Mouse (Mus musculus) macrophage (primary cell): Measurements from ENCODE around the gene Fras1. TPM values are rescaled to one million over a fixed set of nuclear protein-coding genes. Genes with fewer than 3 reads are reported as not detected.

Experiments
- H3K27ac ChIP-seq: fragments of 350-480 bp; formaldehyde crosslinking; 2 replicates; pipeline ENCODE4 v1.9.0; 2021
- H3K36me3 ChIP-seq: fragments of 350-480 bp; formaldehyde crosslinking; 2 replicates; pipeline ENCODE4 v1.9.0; 2021; ENCODE audit errors: inconsistent target
- H3K4me3 ChIP-seq: fragments of 350-480 bp; formaldehyde crosslinking; 2 replicates; pipeline ENCODE4 v1.9.0; 2021; ENCODE audit errors: inconsistent target
- H3K79me2 ChIP-seq: fragments of 350-480 bp; formaldehyde crosslinking; 2 replicates; pipeline ENCODE4 v1.9.0; 2021; ENCODE audit errors: inconsistent target
- WGBS: methylation state at CpG from one replicate; pipeline ENCODE4 v1.1.7; 2026; ENCODE audit warnings: inconsistent platforms; ENCODE audit not compliant: missing documents; 5-methylcytosine and 5-hydroxymethylcytosine counted together
- polyA plus RNA-seq: library from polyadenylated mRNA; stranded (reverse); fragments of 250-400 nt; gene quantifications from 3 replicates; pipeline ENCODE4 v1.2.4, GENCODE M21; 2018; ENCODE audit warnings: inconsistent platforms

Fras1 gene
- polyA plus RNA-seq, 1 experiment from 2014 or later, result not detected

- Histone ChIP-seq H3K36me3 (no peaks in the 10 kb centered on the region), H3K27ac (no peak overlapping the region), H3K4me3 (no peak overlapping the region), H3K79me2 (no peaks in the 10 kb centered on the region)
- 85% methylated on average over 13 of the region's 13 CpGs for WGBS
These were observed 55.9 kb downstream of the Fras1 start for GRCm38 (mm10) chr5:96429532-96430141.

GRCm38 (mm10) chr5:96437870-96438269, 64.1 kb downstream of the Fras1 start:
- 87% methylated on average over 4 of the region's 4 CpGs for WGBS
- Histone ChIP-seq H3K79me2 (no peaks in the 10 kb centered on the region), H3K36me3 (no peaks in the 10 kb centered on the region), H3K4me3 (no peak overlapping the region), H3K27ac (no peak overlapping the region)

- Histone ChIP-seq H3K4me3 (no peak overlapping the region), H3K79me2 (no peaks in the 10 kb centered on the region), H3K36me3 (no peaks in the 10 kb centered on the region), H3K27ac (no peak overlapping the region)
- WGBS, result 90% methylated on average over 4 of the region's 4 CpGs
These were observed 66.1 kb downstream of the Fras1 start for GRCm38 (mm10) chr5:96439811-96440210.

DNA sequence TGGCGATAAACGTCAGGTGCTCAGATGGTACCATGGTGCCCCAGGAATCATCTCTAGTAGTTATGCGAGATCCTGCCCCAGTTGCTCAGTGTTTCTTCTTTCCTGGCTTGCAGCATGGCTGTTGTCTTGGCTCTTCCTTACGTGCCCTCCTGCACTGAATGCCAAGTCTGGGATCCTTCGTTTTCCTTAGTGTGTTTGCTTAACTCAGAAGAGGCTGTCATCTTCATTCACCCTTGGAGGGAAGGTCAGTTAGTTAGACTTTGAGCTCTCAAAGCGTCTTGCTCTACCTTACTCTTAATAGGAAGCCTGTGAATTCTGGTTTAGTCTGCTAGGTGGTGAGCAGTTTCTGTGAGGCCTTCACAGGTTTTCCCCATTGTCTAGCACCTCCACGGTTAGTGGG, 73.7 kb downstream of the Fras1 start:
- H3K36me3 ChIP-seq, result no peaks in the 10 kb centered on the region
- no peak overlapping the region for H3K4me3 ChIP-seq
- no peak overlapping the region for H3K27ac ChIP-seq
- H3K79me2 ChIP-seq, result no peaks in the 10 kb centered on the region
- 93% methylated on average over 7 of the region's 7 CpGs for WGBS

GRCm38 (mm10) chr5:96452027-96452426, 78.3 kb downstream of the Fras1 start:
- 86% methylated on average over 1 of the region's 1 CpGs for WGBS
- H3K4me3 ChIP-seq, result no peak overlapping the region
- no peaks in the 10 kb centered on the region for H3K79me2 ChIP-seq
- no peak overlapping the region for H3K27ac ChIP-seq
- no peaks in the 10 kb centered on the region for H3K36me3 ChIP-seq

DNA sequence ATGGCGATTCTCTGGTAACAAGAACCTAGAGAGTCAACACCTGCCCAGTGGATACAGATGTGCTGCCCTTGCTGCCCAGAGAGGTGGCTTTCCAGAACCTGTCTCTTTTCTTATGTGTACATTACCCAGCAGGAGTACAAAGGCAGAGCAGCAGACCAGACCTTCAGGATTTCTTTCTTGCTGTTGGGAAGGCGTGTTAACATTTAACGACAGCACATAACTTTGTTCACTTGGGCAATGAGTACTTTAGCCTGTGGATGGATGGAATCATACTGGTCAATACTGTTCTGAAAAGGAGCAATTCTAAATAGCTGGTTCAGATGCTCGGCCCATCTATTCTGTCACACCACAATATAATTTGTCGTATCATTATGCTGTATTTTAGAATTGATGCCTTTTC, 79.6 kb downstream of the Fras1 start:
- WGBS, result 93% methylated on average over 5 of the region's 5 CpGs
- H3K27ac ChIP-seq, result no peak overlapping the region
- no peaks in the 10 kb centered on the region for H3K36me3 ChIP-seq
- no peaks in the 10 kb centered on the region for H3K79me2 ChIP-seq
- H3K4me3 ChIP-seq, result no peak overlapping the region

GRCm38 (mm10) chr5:96454422-96454821, 80.7 kb downstream of the Fras1 start:
- Histone ChIP-seq H3K4me3 (no peak overlapping the region), H3K27ac (no peak overlapping the region), H3K36me3 (no peaks in the 10 kb centered on the region), H3K79me2 (no peaks in the 10 kb centered on the region)
- WGBS, result 85% methylated on average over 3 of the region's 3 CpGs

- 89% methylated on average over 2 of the region's 2 CpGs for WGBS
These were observed 81.5 kb downstream of the Fras1 start for GRCm38 (mm10) chr5:96455241-96455640.

DNA sequence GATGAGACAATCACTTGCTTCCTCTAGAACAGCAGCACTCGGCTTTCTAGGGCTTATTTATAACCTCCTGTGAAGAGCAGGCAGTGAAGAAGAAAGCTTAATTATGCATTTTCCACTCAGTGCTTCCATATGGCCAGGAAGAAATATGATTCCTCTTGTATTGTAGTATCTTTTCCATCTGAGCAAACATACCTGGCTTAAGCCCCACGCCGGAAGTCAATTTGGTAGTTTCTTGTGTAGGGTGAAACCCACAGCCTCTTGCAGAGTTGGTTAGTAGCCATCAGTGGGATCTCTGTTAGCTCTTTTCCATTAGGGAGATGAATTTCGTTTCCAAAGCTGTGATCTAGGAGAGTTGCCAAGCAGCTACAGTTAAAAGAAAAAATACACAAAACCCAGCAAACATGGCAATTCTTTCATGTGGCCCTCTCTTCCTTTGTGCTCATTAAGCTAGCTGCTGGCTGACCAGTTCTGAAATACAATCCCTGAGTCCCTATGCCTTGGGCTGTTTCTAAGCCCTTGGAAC, 83.7 kb downstream of the Fras1 start:
- Histone ChIP-seq H3K79me2 (no peaks in the 10 kb centered on the region), H3K4me3 (no peak overlapping the region), H3K27ac (no peak overlapping the region), H3K36me3 (no peaks in the 10 kb centered on the region)
- WGBS, result 67% methylated on average over 4 of the region's 4 CpGs

More at GRCm38 (mm10) chr5:96455241-96455640, 81.5 kb downstream of the Fras1 start:
- H3K4me3 ChIP-seq, result no peak overlapping the region
- no peaks in the 10 kb centered on the region for H3K79me2 ChIP-seq
- H3K36me3 ChIP-seq, result no peaks in the 10 kb centered on the region
- no peak overlapping the region for H3K27ac ChIP-seq

- no peaks in the 10 kb centered on the region for H3K79me2 ChIP-seq
- no peak overlapping the region for H3K27ac ChIP-seq
- 71% methylated on average over 4 of the region's 4 CpGs for WGBS
- no peak overlapping the region for H3K4me3 ChIP-seq
- no peaks in the 10 kb centered on the region for H3K36me3 ChIP-seq
These were observed 85.8 kb downstream of the Fras1 start for GRCm38 (mm10) chr5:96459605-96460004.

DNA sequence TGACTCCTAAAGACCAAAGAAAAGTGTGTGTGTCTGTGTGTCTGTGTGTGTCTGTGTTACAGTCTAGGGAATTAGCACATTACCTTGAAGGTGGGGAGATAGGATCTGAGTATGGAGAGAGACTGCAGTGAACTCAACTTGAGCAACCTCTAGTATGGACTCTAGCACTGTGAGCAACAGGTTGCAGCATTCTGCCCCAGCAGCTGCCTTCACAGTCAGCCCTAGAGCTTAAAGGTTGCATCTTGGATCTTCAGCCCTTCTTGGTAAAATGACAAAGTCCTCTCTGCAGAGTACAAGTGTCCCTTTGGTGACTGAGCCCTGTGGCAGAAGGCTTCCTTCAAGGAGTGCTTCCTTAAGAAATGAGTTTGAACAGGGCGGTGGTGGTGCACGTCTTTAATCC, 88.4 kb downstream of the Fras1 start:
- no peak overlapping the region for H3K4me3 ChIP-seq
- H3K79me2 ChIP-seq, result no peaks in the 10 kb centered on the region
- H3K27ac ChIP-seq, result no peak overlapping the region
- no peaks in the 10 kb centered on the region for H3K36me3 ChIP-seq
- 89% methylated on average over 2 of the region's 2 CpGs for WGBS

- H3K79me2 ChIP-seq, result no peaks in the 10 kb centered on the region
- H3K4me3 ChIP-seq, result no peak overlapping the region
- WGBS, result 76% methylated on average over 7 of the region's 7 CpGs
- H3K36me3 ChIP-seq, result no peaks in the 10 kb centered on the region
- no peak overlapping the region for H3K27ac ChIP-seq
These were observed 92.7 kb downstream of the Fras1 start for GRCm38 (mm10) chr5:96466461-96466860.

DNA sequence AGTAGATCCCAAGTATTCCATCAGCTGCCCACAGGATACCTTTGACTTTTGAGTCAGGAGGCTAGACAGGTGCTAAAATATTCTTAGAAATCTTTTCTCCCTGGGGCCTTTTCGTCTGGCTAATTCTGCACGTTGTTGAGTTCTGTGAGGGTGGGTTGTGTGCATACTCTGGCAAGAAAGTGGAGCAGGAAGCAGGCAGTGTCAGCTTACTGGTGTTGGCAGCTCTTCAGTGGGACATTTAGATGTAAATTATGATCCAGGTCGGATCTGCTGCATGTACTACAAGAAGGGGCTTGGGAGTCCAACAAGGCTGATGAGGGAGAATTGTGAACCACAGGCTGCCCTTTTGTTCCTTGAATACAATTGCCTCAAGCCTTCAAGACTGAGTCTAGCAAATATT, 98.2 kb downstream of the Fras1 start:
- Histone ChIP-seq H3K36me3 (no peaks in the 10 kb centered on the region), H3K79me2 (no peaks in the 10 kb centered on the region), H3K27ac (no peak overlapping the region), H3K4me3 (no peak overlapping the region)
- 51% methylated on average over 3 of the region's 3 CpGs for WGBS

- Histone ChIP-seq H3K4me3 (no peak overlapping the region), H3K36me3 (no peaks in the 10 kb centered on the region)
- WGBS, result 87% methylated on average over 3 of the region's 3 CpGs
These were observed 101.7 kb downstream of the Fras1 start for GRCm38 (mm10) chr5:96475488-96475887.

DNA sequence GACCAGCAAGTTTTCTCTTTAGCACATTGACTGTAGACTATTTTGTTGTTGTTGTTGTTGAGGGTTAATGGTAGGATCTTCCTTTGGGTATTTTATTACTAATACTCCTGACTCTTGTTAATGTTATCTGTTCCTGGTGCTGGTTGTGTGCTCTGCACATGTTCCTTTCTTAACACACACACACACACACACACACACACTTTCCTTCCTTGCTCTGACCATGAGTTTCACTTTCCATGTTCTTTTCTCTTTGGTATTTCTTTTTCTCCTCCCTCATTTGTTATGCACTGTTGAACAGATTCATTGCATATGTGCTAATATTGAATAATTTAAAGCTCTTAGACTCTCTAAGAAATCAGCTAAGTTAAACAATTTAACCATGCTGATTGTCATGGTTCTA, 105.2 kb downstream of the Fras1 start:
- H3K27ac ChIP-seq, result no peak overlapping the region
- H3K4me3 ChIP-seq, result no peak overlapping the region

More at GRCm38 (mm10) chr5:96475488-96475887, 101.7 kb downstream of the Fras1 start:
- Histone ChIP-seq H3K79me2 (no peaks in the 10 kb centered on the region), H3K27ac (no peak overlapping the region)

GRCm38 (mm10) chr5:96481159-96481558, 107.4 kb downstream of the Fras1 start:
- WGBS, result 88% methylated on average over 2 of the region's 2 CpGs
- H3K36me3 ChIP-seq, result no peaks in the 10 kb centered on the region
- no peak overlapping the region for H3K27ac ChIP-seq

More for the DNA sequence above, 105.2 kb downstream of the Fras1 start:
- H3K36me3 ChIP-seq, result no peaks in the 10 kb centered on the region
- no peaks in the 10 kb centered on the region for H3K79me2 ChIP-seq

More at GRCm38 (mm10) chr5:96481159-96481558, 107.4 kb downstream of the Fras1 start:
- no peak overlapping the region for H3K4me3 ChIP-seq
- H3K79me2 ChIP-seq, result no peaks in the 10 kb centered on the region
